In the genomic region with DNA sequence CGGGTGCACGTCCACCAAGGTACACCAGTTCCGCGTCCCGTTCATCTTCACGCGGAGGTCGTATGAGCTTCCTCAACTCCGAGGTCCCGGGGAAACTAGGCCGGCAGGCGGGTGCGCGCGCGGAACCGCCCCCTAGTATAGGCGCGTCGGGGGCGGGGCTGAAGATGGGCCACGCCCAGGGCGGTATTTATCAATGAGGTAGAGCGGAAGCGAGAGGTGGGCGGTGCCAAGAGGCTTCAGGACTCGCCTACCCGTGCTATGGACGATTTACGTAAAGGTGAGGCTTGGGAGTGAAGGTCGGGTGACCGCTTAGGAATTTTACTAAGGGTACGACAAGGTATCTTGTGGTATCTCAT, we compare ENCODE assay signal across 8 mouse cellular contexts. TPM values are rescaled to one million over a fixed set of nuclear protein-coding genes. Genes with fewer than 3 reads are reported as not detected.
DNase-seq lines count a peak whose midpoint lies in the region; ATAC-seq and TF ChIP-seq lines count a peak whose summit lies in the region.
"Not testable (repeated sequence)": the region's sequence is repeated elsewhere in the genome, so short reads cannot be mapped to it uniquely, and the experiment has no call there.

A gene (minus strand): TSS at position 133 of the 356 bp plus-strand sequence.

- not testable (repeated sequence) for H3K27me3 ChIP-seq in G1E (ENCODE audit: insufficient read depth, low read length); lung, embryonic 14.5 days (ENCODE audit: insufficient read depth, low read length)
- H3K27me3 ChIP-seq in hindbrain, embryonic 13.5 days, result peaks cover 25% of the 10 kb centered on the region
- H3K27me3 ChIP-seq in neural tube, embryonic 13.5 days, result peaks cover 17% of the 10 kb centered on the region; the same call in 1 of the 2 replicates

- under 1% methylated on average over 18 of the region's 33 CpGs for WGBS in hindbrain, embryonic 13.5 days
- WGBS in lung, embryonic 14.5 days, result under 1% methylated on average over 15 of the region's 33 CpGs
- WGBS in neural tube, embryonic 13.5 days, result 0% methylated on average over 21 of the region's 33 CpGs

- not testable (repeated sequence) for H3K9me3 ChIP-seq in G1E (replicated peaks); hindbrain, embryonic 13.5 days; lung, embryonic 14.5 days (ENCODE audit: low read depth, low read length); neural tube, embryonic 13.5 days

- H3K36me3 ChIP-seq in G1E (replicated peaks); hindbrain, embryonic 13.5 days; lung, embryonic 14.5 days (ENCODE audit: insufficient read depth); neural tube, embryonic 13.5 days: not testable (repeated sequence)

- H3K9ac ChIP-seq in hindbrain, embryonic 13.5 days, result peak within 1 kb of the TSS; percentile 46; the same call in 1 of the 2 replicates
- H3K9ac ChIP-seq in lung, embryonic 14.5 days, result peak within 1 kb of the TSS; percentile 46
- H3K9ac ChIP-seq in neural tube, embryonic 13.5 days, result peak within 1 kb of the TSS; percentile 32

- peak; percentile 93 for ATAC-seq in G1E (ENCODE audit: extremely low read depth, insufficient number of reproducible peaks, low FRiP score, poor library complexity, severe bottlenecking)
- ATAC-seq in hindbrain, embryonic 13.5 days (ENCODE audit: low FRiP score), result peak; percentile 93
- peak; percentile 93 for ATAC-seq in lung, embryonic 14.5 days (ENCODE audit: insufficient read depth)
- ATAC-seq in neural tube, embryonic 13.5 days (ENCODE audit: low read depth), result peak; percentile 95

- H3K4me1 ChIP-seq in G1E (ENCODE audit: insufficient read depth, low read depth, low read length), result peaks cover 21% of the 10 kb centered on the region
- not testable (repeated sequence) for H3K4me1 ChIP-seq in hindbrain, embryonic 13.5 days (replicated peaks); lung, embryonic 14.5 days (ENCODE audit: insufficient read depth); neural tube, embryonic 13.5 days (replicated peaks)

- peak within 1 kb of the TSS; percentile 68 for H3K4me3 ChIP-seq in G1E (ENCODE audit: low read depth, low read length)
- H3K4me3 ChIP-seq in hindbrain, embryonic 13.5 days, result peak within 1 kb of the TSS; percentile 40
- peak within 1 kb of the TSS; percentile 39 for H3K4me3 ChIP-seq in lung, embryonic 14.5 days (ENCODE audit: low read depth, low read length)
- H3K4me3 ChIP-seq in neural tube, embryonic 13.5 days, result peak within 1 kb of the TSS; percentile 37

- H3K4me2 ChIP-seq in hindbrain, embryonic 13.5 days, result peak within 1 kb of the TSS; percentile 60
- H3K4me2 ChIP-seq in lung, embryonic 14.5 days, result peak within 1 kb of the TSS; percentile 66
- peak within 1 kb of the TSS; percentile 59 for H3K4me2 ChIP-seq in neural tube, embryonic 13.5 days

- not testable (repeated sequence) for DNase-seq in G1E (ENCODE audit: low spot score); lung, embryonic 14.5 days
- peak; percentile 45 to 59 for DNase-seq in cerebellum, postnatal 36 days
- DNase-seq in gastrocnemius, postnatal 10 days, result peak; percentile 45
- peak; percentile 62 for DNase-seq in layer of hippocampus, adult 9-11 months
- DNase-seq in testis, postnatal 10 days (ENCODE audit: low spot score), result peak; percentile 83

- not testable (repeated sequence) for H3K27ac ChIP-seq in hindbrain, embryonic 13.5 days; neural tube, embryonic 13.5 days (replicated peaks)
- H3K27ac ChIP-seq in lung, embryonic 14.5 days (ENCODE audit: low read depth), result peak within 1 kb of the TSS; percentile 13; the same call in 1 of the 2 replicates

- not testable (repeated sequence) for TF ChIP-seq CTCF in G1E (IDR thresholded peaks at IDR 0.05; ENCODE audit: low read depth, low read length); lung, embryonic 14.5 days (IDR thresholded peaks at IDR 0.05; ENCODE audit: low read depth)

RNA-seq across cellular contexts. Expression of the gene that starts here (rescaled TPM):
- total RNA-seq in G1E (2014; fragmentation: Nextera tagmentation), result 6.1 and 6.8 TPM in 2 replicates
- 14.7 and 15.7 TPM in 2 replicates for total RNA-seq in G1E (2017)
- 4.1 and 4.5 TPM in 2 replicates for polyA plus RNA-seq in G1E (2012)
- total RNA-seq in gastrocnemius, postnatal 10 days (2021), result 1 to 10 TPM; 1.1 to 1.2 TPM
- polyA plus RNA-seq in hindbrain, embryonic 13.5 days (2015; fragmentation: Nextera tagmentation; extraction: Ambion mirVana), result 4.2 and 4.5 TPM in 2 replicates
- 8.2 and 8.8 TPM in 2 replicates for polyA plus RNA-seq in lung, embryonic 14.5 days (2014; fragmentation: Nextera tagmentation; extraction: Ambion mirVana)
- polyA plus RNA-seq in neural tube, embryonic 13.5 days (2015; fragmentation: Nextera tagmentation; extraction: Ambion mirVana), result 2.7 and 3.5 TPM in 2 replicates
